Mouse (Mus musculus): ENCODE measurements around the gene Zdhhc1.

DNA sequence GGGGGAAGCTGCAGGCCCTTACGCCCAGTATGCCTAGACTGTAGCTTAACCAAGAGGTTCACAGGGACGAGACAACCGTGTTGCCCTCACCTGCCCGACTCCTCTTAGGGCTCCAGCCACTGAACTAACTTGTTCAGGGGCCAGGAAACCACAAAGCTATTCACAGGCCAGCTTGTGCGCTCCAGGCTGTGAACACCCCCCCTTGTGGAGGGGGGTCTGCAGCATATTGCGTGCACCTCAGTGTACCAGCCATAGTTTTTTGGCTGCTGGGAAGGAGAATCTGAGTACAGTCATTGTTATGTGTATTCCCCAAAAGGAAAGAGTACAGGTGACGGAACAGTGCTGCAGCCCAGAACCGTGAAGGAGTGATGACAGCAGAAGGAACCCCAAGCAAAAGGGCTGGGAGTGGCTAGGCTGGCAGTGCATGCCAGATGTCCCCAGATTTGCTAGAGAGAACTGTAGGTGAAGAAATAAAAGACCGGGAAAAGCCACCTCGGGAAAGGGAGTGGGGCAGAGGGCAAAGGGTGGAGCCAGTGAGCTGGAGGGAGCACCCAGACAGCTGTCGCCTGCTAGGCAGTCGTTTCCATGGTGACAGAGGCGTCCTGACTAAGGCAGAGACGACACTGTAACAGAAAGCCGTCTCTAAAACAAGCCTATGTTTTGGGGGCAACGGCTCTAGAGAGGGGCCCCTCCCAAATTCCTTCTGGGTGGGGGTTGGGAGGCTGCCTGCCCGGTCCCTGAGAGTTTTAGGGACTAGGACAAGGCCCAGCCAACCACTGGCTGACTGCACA lies 22.7 kb downstream of the Zdhhc1 start:
- TF ChIP-seq CTCF (IDR thresholded peaks at IDR 0.05) (peak; percentile 27; the same call in 1 of the 2 replicates), EP300 (IDR thresholded peaks at IDR 0.05) (0 out of 2 replicates have a peak, but pooled peaks have one; percentile 41)
